Mouse (Mus musculus): ENCODE results near the gene Klhl2. TPM values are rescaled to one million over a fixed set of nuclear protein-coding genes. Genes with fewer than 3 reads are reported as not detected.

Klhl2 gene
- polyA plus RNA-seq, 1 experiment from 2014 or later, result 18.4 TPM

DNA sequence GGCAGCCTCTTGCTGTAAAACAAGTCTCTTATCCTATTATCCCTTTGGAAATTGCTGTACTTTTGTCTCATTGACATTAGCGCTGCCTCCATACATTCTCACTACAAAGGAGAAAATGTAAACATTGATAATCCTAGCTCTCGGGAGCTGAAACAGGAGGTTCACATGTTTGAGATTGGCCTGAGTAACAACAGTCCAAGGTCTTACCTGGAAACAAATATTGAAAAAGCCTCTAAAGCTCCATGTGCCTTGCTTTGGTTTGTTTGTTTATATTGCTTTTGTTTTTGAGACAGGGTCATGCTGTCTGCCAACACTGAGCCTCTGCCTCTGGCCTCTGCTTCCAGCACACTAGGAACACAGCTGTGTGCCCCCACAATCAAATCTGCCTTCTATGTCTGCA is 59.4 kb downstream of the Klhl2 start:
- 32% methylated on average over 2 of the region's 2 CpGs for WGBS
- Histone ChIP-seq H3K27ac (0 out of 2 replicates have a peak overlapping the region, but pooled peaks have one; percentile 19), H3K4me3 (replicated peaks) (no peak overlapping the region), H3K9ac (no peak overlapping the region), H3K36me3 (no peaks in the 10 kb centered on the region), H3K4me1 (peaks cover 6% of the 10 kb centered on the region; the same call in 1 of the 2 replicates), H3K4me2 (no peak overlapping the region), H3K27me3 (replicated peaks) (no peaks in the 10 kb centered on the region), H3K9me3 (no peaks in the 10 kb centered on the region)
- ATAC-seq (ENCODE audit: insufficient read depth, low FRiP score, low read depth), result peak; percentile 56

DNA sequence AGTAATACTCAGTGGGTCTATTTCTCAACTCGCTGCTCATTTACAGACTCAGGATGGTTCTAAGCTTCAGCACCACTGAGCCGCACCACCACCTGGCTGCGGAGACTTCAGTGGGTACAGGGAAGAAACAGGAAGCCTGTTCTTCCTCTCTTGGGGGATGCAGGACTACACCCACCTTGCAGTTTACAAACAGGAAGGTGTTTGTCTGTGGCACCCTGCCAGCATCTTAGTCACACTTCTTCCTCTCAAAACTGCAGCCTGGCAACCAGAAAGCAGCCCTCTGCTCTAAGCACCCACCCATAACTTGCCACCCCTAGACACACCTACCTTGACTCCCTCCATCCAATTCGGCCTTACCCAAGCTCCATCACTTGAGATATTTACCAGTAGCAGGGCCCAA is 61.1 kb downstream of the Klhl2 start:
- no peak overlapping the region for H3K4me3 ChIP-seq (replicated peaks)
- no peak overlapping the region for H3K27ac ChIP-seq
- WGBS, result 88% methylated on average over 4 of the region's 4 CpGs
- no peak for ATAC-seq (ENCODE audit: insufficient read depth, low FRiP score, low read depth)
- H3K9me3 ChIP-seq, result no peaks in the 10 kb centered on the region
- H3K27me3 ChIP-seq (replicated peaks), result no peaks in the 10 kb centered on the region
- no peak overlapping the region for H3K4me2 ChIP-seq
- no peaks in the 10 kb centered on the region for H3K36me3 ChIP-seq
- no peak overlapping the region for H3K9ac ChIP-seq
- H3K4me1 ChIP-seq, result peaks cover 6% of the 10 kb centered on the region; the same call in 1 of the 2 replicates

DNA sequence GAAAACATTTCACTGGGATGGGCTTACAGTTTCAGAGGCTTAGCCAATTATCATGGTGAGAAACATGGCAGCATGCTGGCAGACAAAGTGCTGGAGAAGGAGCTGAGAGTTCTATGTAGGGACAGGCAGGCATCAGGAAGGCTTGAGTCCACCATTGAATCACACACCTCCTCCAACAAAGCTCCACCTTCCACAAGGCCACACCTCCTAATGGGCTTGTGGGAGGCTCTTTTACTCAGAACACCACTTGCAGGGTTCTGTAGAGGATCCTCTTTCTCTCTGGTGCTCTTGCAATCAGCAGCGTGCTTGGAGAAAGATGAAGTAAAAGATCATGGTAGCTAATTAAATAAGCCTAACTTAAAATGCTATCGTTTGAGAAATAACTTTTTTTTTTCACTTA is 63.0 kb downstream of the Klhl2 start:
- no peak overlapping the region for H3K27ac ChIP-seq
- no peaks in the 10 kb centered on the region for H3K9me3 ChIP-seq
- H3K4me3 ChIP-seq (replicated peaks), result no peak overlapping the region
- 87% methylated on average over 2 of the region's 2 CpGs for WGBS
- no peaks in the 10 kb centered on the region for H3K27me3 ChIP-seq (replicated peaks)
- H3K36me3 ChIP-seq, result no peaks in the 10 kb centered on the region
- H3K4me2 ChIP-seq, result no peak overlapping the region
- no peak overlapping the region for H3K9ac ChIP-seq
- peaks cover 6% of the 10 kb centered on the region; the same call in 1 of the 2 replicates for H3K4me1 ChIP-seq
- no peak for ATAC-seq (ENCODE audit: insufficient read depth, low FRiP score, low read depth)

DNA sequence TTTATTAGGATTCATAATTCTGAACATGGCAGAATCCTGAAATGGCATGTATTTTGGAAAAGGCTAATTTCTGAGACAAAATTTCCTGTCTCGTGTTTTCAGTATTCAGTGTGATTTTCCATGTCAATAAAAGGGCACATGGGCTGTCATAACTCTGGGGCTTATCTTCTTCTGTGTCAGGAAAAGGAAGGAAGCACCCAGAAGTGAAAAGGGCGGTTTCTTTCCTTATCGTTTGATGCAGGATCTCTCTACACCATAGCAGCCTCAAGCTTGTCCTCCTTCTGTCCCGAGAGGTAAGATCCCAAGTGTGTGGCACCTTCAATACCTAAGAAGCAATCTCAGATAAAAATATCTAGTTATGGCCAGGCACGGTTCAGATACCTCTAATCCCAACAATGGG is 65.6 kb downstream of the Klhl2 start:
- H3K27me3 ChIP-seq (replicated peaks), result no peaks in the 10 kb centered on the region
- ATAC-seq (ENCODE audit: insufficient read depth, low FRiP score, low read depth), result no peak
- no peak overlapping the region for H3K27ac ChIP-seq
- WGBS, result 82% methylated on average over 5 of the region's 5 CpGs
- no peaks in the 10 kb centered on the region for H3K9me3 ChIP-seq
- H3K9ac ChIP-seq, result no peak overlapping the region
- no peak overlapping the region for H3K4me3 ChIP-seq (replicated peaks)
- 0 out of 2 replicates have a peak, but pooled peaks cover 2% of the 10 kb centered on the region for H3K4me1 ChIP-seq
- H3K4me2 ChIP-seq, result no peak overlapping the region
- no peaks in the 10 kb centered on the region for H3K36me3 ChIP-seq

DNA sequence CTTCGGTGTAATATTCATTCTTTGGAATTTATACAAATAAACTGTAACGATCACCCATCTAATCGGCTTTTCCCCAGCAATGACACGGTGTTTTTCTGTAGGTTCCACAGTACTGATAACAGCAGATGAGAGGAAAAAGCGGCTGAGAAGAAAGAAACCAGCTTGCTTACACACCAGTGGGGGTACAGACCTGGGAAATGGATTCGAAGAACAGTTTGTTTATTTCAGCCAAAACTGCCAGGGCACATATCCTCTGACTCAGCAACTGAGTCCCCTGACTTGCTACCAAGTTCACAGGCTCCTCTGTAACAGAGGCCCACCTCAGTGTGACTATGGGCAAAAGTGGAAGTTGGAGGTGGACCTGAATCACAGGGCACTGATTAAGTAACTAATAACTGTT is 67.9 kb downstream of the Klhl2 start:
- Histone ChIP-seq H3K4me2 (no peak overlapping the region), H3K9me3 (no peaks in the 10 kb centered on the region), H3K27me3 (replicated peaks) (no peaks in the 10 kb centered on the region), H3K4me1 (no peaks in the 10 kb centered on the region), H3K36me3 (0 out of 2 replicates have a peak, but pooled peaks cover 2% of the 10 kb centered on the region), H3K27ac (no peak overlapping the region), H3K9ac (no peak overlapping the region), H3K4me3 (replicated peaks) (no peak overlapping the region)
- no peak for ATAC-seq (ENCODE audit: insufficient read depth, low FRiP score, low read depth)
- WGBS, result 72% methylated on average over 6 of the region's 6 CpGs

DNA sequence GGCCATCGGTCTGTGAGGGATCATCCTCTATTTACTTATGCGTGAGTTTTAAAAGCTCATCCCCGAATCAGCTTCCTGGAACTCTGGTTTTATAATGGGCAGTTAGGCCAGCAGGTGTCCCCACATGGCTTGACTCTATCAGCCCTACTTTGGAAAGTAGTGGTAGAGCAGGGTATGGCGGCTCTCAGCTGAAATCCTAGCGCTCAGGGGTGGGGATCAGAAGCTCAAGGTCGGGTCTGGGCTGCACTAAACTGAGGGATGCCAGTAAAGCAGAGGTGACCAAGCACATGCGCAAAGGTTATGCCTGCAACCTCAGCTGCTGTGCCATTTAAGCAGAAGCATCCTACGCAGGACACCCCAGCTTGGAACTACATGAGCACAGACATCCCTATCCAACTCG is 71.9 kb downstream of the Klhl2 start:
- H3K9ac ChIP-seq, result no peak overlapping the region
- 66% methylated on average over 9 of the region's 9 CpGs for WGBS
- H3K4me2 ChIP-seq, result no peak overlapping the region
- no peak overlapping the region for H3K27ac ChIP-seq
- H3K36me3 ChIP-seq, result 0 out of 2 replicates have a peak, but pooled peaks cover 2% of the 10 kb centered on the region
- H3K27me3 ChIP-seq (replicated peaks), result no peaks in the 10 kb centered on the region
- no peak overlapping the region for H3K4me3 ChIP-seq (replicated peaks)
- H3K9me3 ChIP-seq, result no peaks in the 10 kb centered on the region
- no peaks in the 10 kb centered on the region for H3K4me1 ChIP-seq
- ATAC-seq (ENCODE audit: insufficient read depth, low FRiP score, low read depth), result no peak

DNA sequence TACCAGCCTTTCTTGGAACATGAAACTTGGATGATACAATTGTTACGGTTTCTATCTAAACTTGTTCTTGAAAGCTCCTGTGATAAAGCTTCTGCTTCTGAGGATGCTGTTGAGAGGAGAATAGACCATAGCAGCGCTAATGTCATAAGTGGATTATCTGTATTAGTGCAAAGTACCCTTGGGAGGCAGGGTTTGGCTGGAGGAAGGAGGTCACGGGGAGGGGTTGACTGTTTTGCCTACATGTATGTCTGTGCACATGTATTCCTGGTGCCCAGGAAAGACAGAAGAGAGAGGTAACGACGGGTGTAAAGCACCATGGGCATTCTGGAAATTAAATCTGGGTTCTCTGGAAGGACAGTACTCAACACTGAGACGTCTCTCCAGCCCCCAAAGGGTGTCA is 75.7 kb downstream of the Klhl2 start:
- ATAC-seq (ENCODE audit: insufficient read depth, low FRiP score, low read depth), result no peak
- no peak overlapping the region for H3K27ac ChIP-seq
- H3K4me2 ChIP-seq, result no peak overlapping the region
- WGBS, result 92% methylated on average over 6 of the region's 6 CpGs
- H3K36me3 ChIP-seq, result 0 out of 2 replicates have a peak, but pooled peaks cover 2% of the 10 kb centered on the region
- no peaks in the 10 kb centered on the region for H3K27me3 ChIP-seq (replicated peaks)
- no peaks in the 10 kb centered on the region for H3K9me3 ChIP-seq
- H3K9ac ChIP-seq, result no peak overlapping the region
- no peaks in the 10 kb centered on the region for H3K4me1 ChIP-seq
- no peak overlapping the region for H3K4me3 ChIP-seq (replicated peaks)

DNA sequence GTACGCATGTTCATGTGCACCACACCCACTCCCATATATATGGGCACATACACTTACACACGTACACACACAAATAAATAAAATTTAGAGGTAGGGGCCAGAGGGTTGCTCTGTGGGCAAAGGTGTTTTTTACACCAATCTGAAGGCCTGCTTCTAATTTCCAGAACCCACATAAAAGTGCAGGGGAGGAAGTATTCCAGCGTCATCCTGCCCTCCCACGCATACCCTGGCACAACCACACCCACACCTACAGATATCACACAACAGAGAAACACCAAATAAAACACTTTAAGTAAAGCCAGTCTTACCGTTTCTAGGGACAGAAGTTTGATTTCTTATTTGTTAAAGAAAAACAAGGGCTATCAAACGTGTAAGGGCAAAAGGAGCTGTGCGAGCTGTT is 79.0 kb downstream of the Klhl2 start:
- no peak overlapping the region for H3K4me2 ChIP-seq
- ATAC-seq (ENCODE audit: insufficient read depth, low FRiP score, low read depth), result no peak
- H3K4me1 ChIP-seq, result no peaks in the 10 kb centered on the region
- H3K27me3 ChIP-seq (replicated peaks), result no peaks in the 10 kb centered on the region
- H3K4me3 ChIP-seq (replicated peaks), result no peak overlapping the region
- H3K9me3 ChIP-seq, result no peaks in the 10 kb centered on the region
- no peak overlapping the region for H3K27ac ChIP-seq
- 78% methylated on average over 7 of the region's 7 CpGs for WGBS
- no peak overlapping the region for H3K9ac ChIP-seq
- H3K36me3 ChIP-seq, result no peaks in the 10 kb centered on the region

DNA sequence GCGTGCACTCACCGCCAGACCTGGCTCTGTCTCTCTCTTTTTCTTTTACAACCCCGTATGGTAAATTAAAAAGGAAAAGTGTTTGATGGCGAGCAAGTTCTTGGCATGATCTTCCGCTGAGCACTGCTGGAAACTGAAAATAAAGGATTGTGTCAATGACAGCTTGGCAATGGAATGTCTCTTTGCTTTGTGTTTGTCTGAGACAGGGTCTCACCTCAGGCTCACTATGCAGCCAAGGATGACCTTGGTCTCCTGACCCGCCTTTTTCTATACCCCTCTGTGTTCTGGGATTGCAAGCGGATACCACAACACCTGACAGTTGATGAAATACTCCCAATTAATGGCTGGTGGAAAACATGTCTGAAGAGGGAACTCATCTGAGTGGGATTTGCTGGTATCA is 80.2 kb downstream of the Klhl2 start:
- Histone ChIP-seq H3K4me3 (replicated peaks) (no peak overlapping the region), H3K9ac (no peak overlapping the region), H3K4me2 (no peak overlapping the region), H3K27me3 (replicated peaks) (no peaks in the 10 kb centered on the region), H3K27ac (no peak overlapping the region), H3K9me3 (no peaks in the 10 kb centered on the region), H3K36me3 (no peaks in the 10 kb centered on the region), H3K4me1 (no peaks in the 10 kb centered on the region)
- no peak for ATAC-seq (ENCODE audit: insufficient read depth, low FRiP score, low read depth)
- 81% methylated on average over 7 of the region's 7 CpGs for WGBS

DNA sequence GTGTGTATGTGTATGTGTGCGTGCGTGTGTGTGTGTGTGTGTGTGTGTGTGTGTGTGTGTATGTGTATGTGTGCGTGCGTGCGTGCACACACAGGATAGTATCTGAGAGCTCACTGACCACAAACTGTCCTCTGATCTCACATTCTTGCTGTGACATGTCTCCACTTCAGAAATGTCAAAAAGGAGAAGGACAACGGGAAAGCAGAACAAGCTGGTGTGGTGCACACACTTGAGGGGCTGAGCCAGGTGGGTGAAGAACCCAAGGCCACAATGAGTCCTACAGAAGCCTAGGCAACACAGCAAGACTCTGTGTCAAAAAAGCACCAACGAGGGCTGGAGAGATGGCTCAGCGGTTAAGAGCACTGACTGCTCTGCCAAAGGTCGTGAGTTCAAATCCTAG is 81.2 kb downstream of the Klhl2 start:
- no peak overlapping the region for H3K4me3 ChIP-seq (replicated peaks)
- WGBS, result 93% methylated on average over 7 of the region's 9 CpGs
- no peaks in the 10 kb centered on the region for H3K36me3 ChIP-seq
- no peaks in the 10 kb centered on the region for H3K4me1 ChIP-seq
- H3K9me3 ChIP-seq, result no peaks in the 10 kb centered on the region
- no peak overlapping the region for H3K4me2 ChIP-seq
- no peak overlapping the region for H3K9ac ChIP-seq
- H3K27me3 ChIP-seq (replicated peaks), result no peaks in the 10 kb centered on the region
- no peak overlapping the region for H3K27ac ChIP-seq
- no peak for ATAC-seq (ENCODE audit: insufficient read depth, low FRiP score, low read depth)

DNA sequence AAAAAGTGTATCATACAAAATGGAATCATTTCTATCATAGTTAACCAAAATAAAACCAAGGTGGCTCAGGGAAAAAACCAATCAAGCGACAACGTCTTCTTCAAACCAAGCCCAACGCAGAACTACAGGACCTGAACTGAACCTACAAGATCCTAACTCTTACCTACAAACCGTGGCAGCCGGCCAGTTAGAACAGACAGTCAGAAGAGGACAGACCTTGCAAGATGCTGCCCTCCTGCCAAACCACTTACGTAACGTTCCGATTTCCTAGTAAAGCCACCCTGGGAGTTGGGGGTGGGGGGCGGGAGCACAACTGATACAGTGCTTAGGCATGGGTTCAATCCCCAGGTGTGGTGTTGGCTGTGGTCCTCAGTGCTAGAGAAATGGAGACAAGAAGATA is 82.8 kb downstream of the Klhl2 start:
- WGBS, result 87% methylated on average over 9 of the region's 9 CpGs
- Histone ChIP-seq H3K9me3 (no peaks in the 10 kb centered on the region), H3K27ac (no peak overlapping the region), H3K9ac (no peak overlapping the region), H3K4me3 (replicated peaks) (no peak overlapping the region), H3K27me3 (replicated peaks) (no peaks in the 10 kb centered on the region), H3K36me3 (no peaks in the 10 kb centered on the region), H3K4me1 (no peaks in the 10 kb centered on the region), H3K4me2 (no peak overlapping the region)
- no peak for ATAC-seq (ENCODE audit: insufficient read depth, low FRiP score, low read depth)

DNA sequence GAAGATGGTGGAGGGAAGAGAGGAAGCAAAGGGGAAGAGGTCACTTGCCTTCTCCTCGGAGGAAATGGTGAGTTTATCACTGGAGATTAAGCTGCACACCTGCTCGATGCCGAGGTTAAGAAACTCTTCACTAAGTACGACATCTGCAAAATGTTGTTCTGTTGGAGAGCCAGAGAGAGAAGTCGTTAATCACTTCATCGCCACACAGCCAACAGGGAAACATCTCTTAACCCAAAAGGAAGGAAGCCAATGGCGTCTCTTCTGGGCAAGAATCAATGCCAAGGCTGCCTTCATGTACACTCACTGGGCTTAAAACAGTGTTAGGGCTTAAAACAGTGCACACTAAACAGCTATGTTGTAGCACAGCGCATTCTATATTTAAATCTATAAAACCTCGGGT is 85.7 kb downstream of the Klhl2 start:
- Histone ChIP-seq H3K4me3 (replicated peaks) (no peak overlapping the region), H3K9ac (no peak overlapping the region), H3K4me2 (no peak overlapping the region), H3K4me1 (no peaks in the 10 kb centered on the region), H3K9me3 (no peaks in the 10 kb centered on the region), H3K27ac (no peak overlapping the region), H3K36me3 (no peaks in the 10 kb centered on the region), H3K27me3 (replicated peaks) (no peaks in the 10 kb centered on the region)
- ATAC-seq (ENCODE audit: insufficient read depth, low FRiP score, low read depth), result no peak
- 50% methylated on average over 9 of the region's 9 CpGs for WGBS

DNA sequence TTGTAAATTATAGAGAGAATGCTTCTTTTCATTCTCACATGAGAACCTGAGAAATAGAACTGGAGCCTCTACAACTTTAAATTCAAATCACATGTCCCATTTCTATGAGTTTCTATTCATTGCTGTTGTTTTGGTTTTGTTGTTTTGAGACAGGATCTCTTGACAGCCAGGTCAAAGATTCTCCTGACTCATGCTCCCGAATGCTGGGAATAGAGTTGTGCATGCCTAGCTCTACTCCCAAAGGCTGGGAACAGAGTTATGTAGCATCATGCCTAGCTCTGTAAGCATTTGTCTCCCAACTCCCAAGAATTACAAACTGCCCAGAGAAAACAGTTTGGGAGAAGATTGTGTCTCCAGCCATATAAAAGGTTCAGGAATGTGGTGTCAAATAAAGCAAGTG is 87.1 kb downstream of the Klhl2 start:
- no peak overlapping the region for H3K9ac ChIP-seq
- H3K27ac ChIP-seq, result no peak overlapping the region
- H3K9me3 ChIP-seq, result no peaks in the 10 kb centered on the region
- no peak overlapping the region for H3K4me2 ChIP-seq
- no peaks in the 10 kb centered on the region for H3K27me3 ChIP-seq (replicated peaks)
- no peak for ATAC-seq (ENCODE audit: insufficient read depth, low FRiP score, low read depth)
- 0 out of 2 replicates have a peak, but pooled peaks cover 4% of the 10 kb centered on the region for H3K36me3 ChIP-seq
- no peaks in the 10 kb centered on the region for H3K4me1 ChIP-seq
- no peak overlapping the region for H3K4me3 ChIP-seq (replicated peaks)
- WGBS, result 88% methylated on average over 1 of the region's 1 CpGs
